Mouse (Mus musculus): ENCODE measurements at regions not wholly inside any gene's neighbourhood (a gene's known extent, or its start where the extent isn't known, plus 50 kb on each side); places are given as distances from the start of the nearest gene placed in this dataset.
"Not testable (repeated sequence)": the region's sequence is repeated elsewhere in the genome, so short reads cannot be mapped to it uniquely, and the experiment has no call there.

- Histone ChIP-seq H3ac (ENCODE audit: control insufficient read depth, insufficient read length) (no peak overlapping the region), H3K4me2 (ENCODE audit: low read depth) (no peak overlapping the region), H3K4me3 (no peak overlapping the region), H3K79me2 (ENCODE audit: control insufficient read depth, insufficient read depth) (no peaks in the 10 kb centered on the region), H3K36me3 (ENCODE audit: control insufficient read depth, insufficient read depth) (no peaks in the 10 kb centered on the region), H3K27me3 (ENCODE audit: control insufficient read depth, insufficient read depth, insufficient read length) (no peaks in the 10 kb centered on the region)
- TF ChIP-seq MAX (IDR thresholded peaks at IDR 0.05; ENCODE audit: low read depth) (no peak), SRF (IDR thresholded peaks at IDR 0.05; ENCODE audit: control insufficient read depth, insufficient read length, low read depth) (no peak), TCF3 (IDR thresholded peaks at IDR 0.05; ENCODE audit: insufficient read length, low read depth) (no peak), USF1 (IDR thresholded peaks at IDR 0.05; ENCODE audit: low read depth) (no peak), TCF12 (IDR thresholded peaks at IDR 0.05; ENCODE audit: insufficient read depth, poor library complexity, severe bottlenecking) (no peak), REST (IDR thresholded peaks at IDR 0.05; ENCODE audit: insufficient read depth, insufficient read length) (no peak), MYOG (IDR thresholded peaks at IDR 0.05; ENCODE audit: control insufficient read depth in 1 of 3, insufficient read depth in 1 of 3, insufficient read length in 2 of 3, low read depth in 2 of 3) (no peak), POLR2AphosphoS2 (IDR thresholded peaks at IDR 0.05; ENCODE audit: insufficient read length, low read depth) (no peak), POLR2A (IDR thresholded peaks at IDR 0.05; ENCODE audit: insufficient read length, low read depth) (no peak), MYOD1 (IDR thresholded peaks at IDR 0.05; ENCODE audit: control insufficient read depth in 1 of 3, insufficient read length in 2 of 3, low read depth in 2 of 3) (no peak), CEBPB (IDR thresholded peaks at IDR 0.05; ENCODE audit: insufficient read depth, poor library complexity, severe bottlenecking) (no peak), E2F4 (IDR thresholded peaks at IDR 0.05; ENCODE audit: insufficient read depth) (no peak)
These were observed 1801.9 kb upstream of the Flrt2 start for GRCm38 (mm10) chr12:93890109-93890508.

GRCm38 (mm10) chr12:93928541-93929238 lies 1763.3 kb upstream of the Flrt2 start:
- not testable (repeated sequence) for H3K4me3 ChIP-seq; H3K79me2 ChIP-seq (ENCODE audit: control insufficient read depth, insufficient read depth); H3K4me2 ChIP-seq (ENCODE audit: low read depth); H3K36me3 ChIP-seq (ENCODE audit: control insufficient read depth, insufficient read depth); H3K27me3 ChIP-seq (ENCODE audit: control insufficient read depth, insufficient read depth, insufficient read length); H3ac ChIP-seq (ENCODE audit: control insufficient read depth, insufficient read length)

GRCm38 (mm10) chr12:93929239-93929563 lies 1762.8 kb upstream of the Flrt2 start:
- not testable (repeated sequence) for H3K27me3 ChIP-seq (ENCODE audit: control insufficient read depth, insufficient read depth, insufficient read length); H3K4me2 ChIP-seq (ENCODE audit: low read depth); H3K4me3 ChIP-seq; H3ac ChIP-seq (ENCODE audit: control insufficient read depth, insufficient read length); H3K36me3 ChIP-seq (ENCODE audit: control insufficient read depth, insufficient read depth); H3K79me2 ChIP-seq (ENCODE audit: control insufficient read depth, insufficient read depth)

- H3K27me3 ChIP-seq (ENCODE audit: control insufficient read depth, insufficient read depth, insufficient read length); H3K36me3 ChIP-seq (ENCODE audit: control insufficient read depth, insufficient read depth); H3K4me3 ChIP-seq; H3K4me2 ChIP-seq (ENCODE audit: low read depth); H3ac ChIP-seq (ENCODE audit: control insufficient read depth, insufficient read length); H3K79me2 ChIP-seq (ENCODE audit: control insufficient read depth, insufficient read depth): not testable (repeated sequence)
These were observed 1761.8 kb upstream of the Flrt2 start for GRCm38 (mm10) chr12:93930242-93930641.

GRCm38 (mm10) chr12:93960869-93961268 lies 1731.2 kb upstream of the Flrt2 start:
- Histone ChIP-seq H3K4me2 (ENCODE audit: low read depth) (no peak overlapping the region), H3K36me3 (ENCODE audit: control insufficient read depth, insufficient read depth) (no peaks in the 10 kb centered on the region), H3K4me3 (no peak overlapping the region), H3ac (ENCODE audit: control insufficient read depth, insufficient read length) (no peak overlapping the region), H3K27me3 (ENCODE audit: control insufficient read depth, insufficient read depth, insufficient read length) (no peaks in the 10 kb centered on the region), H3K79me2 (ENCODE audit: control insufficient read depth, insufficient read depth) (no peaks in the 10 kb centered on the region)
- TF ChIP-seq TCF12 (IDR thresholded peaks at IDR 0.05; ENCODE audit: insufficient read depth, poor library complexity, severe bottlenecking) (no peak), CEBPB (IDR thresholded peaks at IDR 0.05; ENCODE audit: insufficient read depth, poor library complexity, severe bottlenecking) (no peak), MAX (IDR thresholded peaks at IDR 0.05; ENCODE audit: low read depth) (no peak), USF1 (IDR thresholded peaks at IDR 0.05; ENCODE audit: low read depth) (no peak)

GRCm38 (mm10) chr12:93981307-93981706 lies 1710.7 kb upstream of the Flrt2 start:
- Histone ChIP-seq H3K4me2 (ENCODE audit: low read depth) (no peak overlapping the region), H3K27me3 (ENCODE audit: control insufficient read depth, insufficient read depth, insufficient read length) (no peaks in the 10 kb centered on the region), H3ac (ENCODE audit: control insufficient read depth, insufficient read length) (no peak overlapping the region), H3K4me3 (no peak overlapping the region), H3K36me3 (ENCODE audit: control insufficient read depth, insufficient read depth) (no peaks in the 10 kb centered on the region), H3K79me2 (ENCODE audit: control insufficient read depth, insufficient read depth) (no peaks in the 10 kb centered on the region)
- TF ChIP-seq TCF12 (IDR thresholded peaks at IDR 0.05; ENCODE audit: insufficient read depth, poor library complexity, severe bottlenecking), result no peak

- Histone ChIP-seq H3K79me2 (ENCODE audit: control insufficient read depth, insufficient read depth) (no peaks in the 10 kb centered on the region), H3K4me3 (no peak overlapping the region), H3ac (ENCODE audit: control insufficient read depth, insufficient read length) (no peak overlapping the region), H3K27me3 (ENCODE audit: control insufficient read depth, insufficient read depth, insufficient read length) (no peaks in the 10 kb centered on the region), H3K36me3 (ENCODE audit: control insufficient read depth, insufficient read depth) (no peaks in the 10 kb centered on the region), H3K4me2 (ENCODE audit: low read depth) (no peak overlapping the region)
- no peak for TF ChIP-seq POLR2A (IDR thresholded peaks at IDR 0.05; ENCODE audit: insufficient read length, low read depth)
- no peak for TF ChIP-seq E2F4 (IDR thresholded peaks at IDR 0.05; ENCODE audit: insufficient read depth)
- TF ChIP-seq POLR2AphosphoS2 (IDR thresholded peaks at IDR 0.05; ENCODE audit: insufficient read length, low read depth), result no peak
- TF ChIP-seq SRF (IDR thresholded peaks at IDR 0.05; ENCODE audit: control insufficient read depth, insufficient read length, low read depth), result no peak
- TF ChIP-seq MYOG (IDR thresholded peaks at IDR 0.05; ENCODE audit: control insufficient read depth in 1 of 3, insufficient read depth in 1 of 3, insufficient read length in 2 of 3, low read depth in 2 of 3), result no peak
- TF ChIP-seq MYOD1 (IDR thresholded peaks at IDR 0.05; ENCODE audit: control insufficient read depth in 1 of 3, insufficient read length in 2 of 3, low read depth in 2 of 3), result no peak
- no peak for TF ChIP-seq CEBPB (IDR thresholded peaks at IDR 0.05; ENCODE audit: insufficient read depth, poor library complexity, severe bottlenecking)
- no peak for TF ChIP-seq TCF3 (IDR thresholded peaks at IDR 0.05; ENCODE audit: insufficient read length, low read depth)
- no peak for TF ChIP-seq USF1 (IDR thresholded peaks at IDR 0.05; ENCODE audit: low read depth)
- TF ChIP-seq TCF12 (IDR thresholded peaks at IDR 0.05; ENCODE audit: insufficient read depth, poor library complexity, severe bottlenecking), result no peak
- TF ChIP-seq REST (IDR thresholded peaks at IDR 0.05; ENCODE audit: insufficient read depth, insufficient read length), result no peak
- TF ChIP-seq MAX (IDR thresholded peaks at IDR 0.05; ENCODE audit: low read depth), result no peak
These were observed 1700.5 kb upstream of the Flrt2 start for GRCm38 (mm10) chr12:93991531-93991930.

All from myocyte (in vitro differentiated cells).